Mouse (Mus musculus): ENCODE data around the gene Ppcdc. TPM values are rescaled to one million over a fixed set of nuclear protein-coding genes. Genes with fewer than 3 reads are reported as not detected.

Ppcdc gene
- total RNA-seq (2017), result 19.8 to 46.2 TPM (median 27.2 TPM) in 3 replicates

DNA sequence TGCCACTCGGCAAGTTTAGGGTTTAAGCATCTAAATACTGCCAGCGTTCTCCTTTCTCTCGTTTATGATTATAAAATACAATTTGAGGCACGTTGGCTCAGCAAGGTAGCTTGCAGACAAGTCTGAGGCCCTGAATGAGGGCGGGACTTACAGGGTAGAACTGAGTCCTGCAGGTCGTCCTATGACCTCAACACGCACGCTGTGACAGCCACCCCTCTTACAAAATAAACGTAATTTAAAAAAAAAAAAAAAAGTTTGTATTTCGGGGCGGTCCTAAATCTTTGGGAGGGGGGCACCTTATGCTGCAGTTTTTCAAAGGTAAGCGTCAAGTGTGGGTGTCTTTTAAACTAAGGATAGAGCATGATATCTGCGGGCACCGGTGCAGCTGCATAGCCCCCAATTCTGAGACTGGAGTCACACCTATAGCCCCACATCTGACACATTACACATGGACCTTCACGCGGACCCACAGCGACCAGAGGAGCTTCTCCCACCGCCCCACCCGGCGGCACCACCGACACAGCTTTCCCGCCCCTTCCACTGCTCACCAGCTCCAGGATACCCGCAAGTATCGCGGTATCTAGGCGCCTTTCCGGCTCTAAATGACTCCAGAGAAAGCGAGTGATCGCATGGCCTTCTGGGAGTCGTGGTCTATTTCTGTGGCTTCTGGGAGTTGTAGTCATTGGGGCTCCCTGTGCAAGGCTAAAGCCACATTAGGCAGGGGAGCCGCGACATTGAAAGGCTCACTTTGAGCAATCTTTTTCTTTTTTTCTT lies at the start of gene Ppcdc:
Gene Ppcdc (minus strand): TSS at position 603 of the 774 bp plus-strand sequence.
- peak; percentile 97 for ATAC-seq (replicated peaks; ENCODE audit: insufficient number of reproducible peaks, low FRiP score, low TSS enrichment, poor library complexity, severe bottlenecking)

DNA sequence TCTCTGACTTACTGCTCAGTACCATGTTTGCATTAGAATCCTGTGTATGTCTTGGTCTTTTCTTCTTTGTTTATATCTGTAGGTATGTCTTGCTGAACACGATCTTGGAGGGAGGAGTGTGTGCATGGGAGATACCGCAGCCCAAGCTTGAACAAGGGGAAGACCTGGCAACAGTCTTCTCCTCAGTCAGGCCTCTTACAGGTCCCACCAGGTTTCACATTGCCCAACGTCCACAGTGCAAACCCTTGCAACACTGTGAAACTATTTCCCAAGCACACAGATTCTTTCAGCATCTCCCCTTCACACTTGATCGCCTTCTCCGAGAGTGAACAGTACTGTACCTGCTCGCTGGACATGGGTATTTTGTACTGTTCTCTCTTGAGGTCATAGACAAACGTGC lies 47.9 kb upstream of the Ppcdc start:
- ATAC-seq (replicated peaks; ENCODE audit: insufficient number of reproducible peaks, low FRiP score, low TSS enrichment, poor library complexity, severe bottlenecking), result no peak

DNA sequence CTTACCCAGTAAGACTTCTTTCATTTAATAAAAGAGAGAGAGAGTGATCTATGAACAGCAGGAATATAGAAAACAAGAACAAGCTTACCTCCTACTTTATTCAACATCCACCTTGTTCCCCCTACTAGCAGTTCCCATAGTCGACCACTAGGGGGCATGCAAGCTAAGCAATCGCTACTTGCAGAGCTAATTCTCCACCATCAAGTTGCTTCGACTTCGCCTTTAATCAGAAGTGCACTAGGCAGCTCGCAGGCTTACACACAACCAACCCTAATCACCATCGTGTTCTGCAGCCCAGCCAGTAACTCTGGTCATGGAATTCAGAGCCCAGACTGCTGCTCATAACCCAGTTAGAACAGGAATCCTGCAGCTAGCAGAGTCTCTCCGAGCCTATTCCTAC lies 45.9 kb upstream of the Ppcdc start:
- ATAC-seq (replicated peaks; ENCODE audit: insufficient number of reproducible peaks, low FRiP score, low TSS enrichment, poor library complexity, severe bottlenecking), result peak; percentile 63; the same call in 1 of the 2 replicates

DNA sequence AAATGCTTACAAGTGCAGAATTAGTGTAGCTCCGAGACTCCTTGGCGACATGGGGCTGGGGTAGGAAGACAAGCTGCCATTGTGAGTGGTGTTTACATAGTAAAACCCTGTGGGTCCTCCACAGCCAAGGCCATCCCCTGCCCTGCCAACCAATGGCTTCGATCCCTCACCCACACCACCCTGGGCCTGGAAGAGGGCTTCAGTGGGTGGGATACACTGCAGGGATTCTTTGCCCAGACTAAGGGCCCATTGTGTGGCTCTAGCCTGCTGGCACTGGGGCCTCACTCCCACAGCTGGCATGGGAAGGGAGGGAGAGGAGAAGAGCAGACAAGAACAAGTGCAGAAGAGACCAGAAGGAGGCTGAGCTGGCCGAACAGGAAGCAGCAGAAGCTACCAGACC lies 29.0 kb upstream of the Ppcdc start:
- no peak for ATAC-seq (replicated peaks; ENCODE audit: insufficient number of reproducible peaks, low FRiP score, low TSS enrichment, poor library complexity, severe bottlenecking)

DNA sequence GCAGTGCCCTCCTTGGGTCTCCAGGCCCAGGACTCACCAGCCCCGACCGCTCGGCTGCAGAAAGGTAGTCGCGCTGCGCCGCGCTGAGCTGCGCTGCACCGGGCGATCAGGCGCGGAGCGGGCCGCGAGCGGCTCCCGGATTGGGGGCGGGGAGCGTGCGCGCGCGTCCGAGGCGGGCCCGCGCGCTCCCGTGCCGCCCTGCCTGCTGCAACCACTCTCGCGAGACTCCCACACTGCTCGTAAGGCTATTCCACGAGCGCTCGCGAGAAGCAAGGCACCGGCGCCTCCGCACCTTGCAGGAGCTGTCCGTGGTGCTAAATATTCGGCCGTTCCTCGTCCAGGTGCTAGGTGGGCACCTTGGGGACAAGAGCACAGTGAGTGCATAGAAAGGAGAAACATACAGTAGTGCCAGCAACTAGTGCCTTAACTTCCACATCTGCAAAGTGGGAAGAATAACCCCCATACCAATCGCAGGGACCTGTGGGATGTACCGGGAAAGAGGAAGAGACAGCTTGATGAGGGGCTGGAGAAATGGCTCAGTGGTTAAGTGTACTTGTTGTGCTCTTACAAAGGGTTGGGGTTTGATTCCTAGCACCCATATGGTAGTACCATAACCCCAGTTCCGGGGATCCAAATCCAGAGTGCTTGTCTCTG lies 28.1 kb upstream of the Ppcdc start, which contains the start of gene Scamp5:
Gene Scamp5 (minus strand): TSS at position 165 of the 654 bp plus-strand sequence.
- ATAC-seq (replicated peaks; ENCODE audit: insufficient number of reproducible peaks, low FRiP score, low TSS enrichment, poor library complexity, severe bottlenecking), result peak; percentile 55; the same call in 1 of the 2 replicates

DNA sequence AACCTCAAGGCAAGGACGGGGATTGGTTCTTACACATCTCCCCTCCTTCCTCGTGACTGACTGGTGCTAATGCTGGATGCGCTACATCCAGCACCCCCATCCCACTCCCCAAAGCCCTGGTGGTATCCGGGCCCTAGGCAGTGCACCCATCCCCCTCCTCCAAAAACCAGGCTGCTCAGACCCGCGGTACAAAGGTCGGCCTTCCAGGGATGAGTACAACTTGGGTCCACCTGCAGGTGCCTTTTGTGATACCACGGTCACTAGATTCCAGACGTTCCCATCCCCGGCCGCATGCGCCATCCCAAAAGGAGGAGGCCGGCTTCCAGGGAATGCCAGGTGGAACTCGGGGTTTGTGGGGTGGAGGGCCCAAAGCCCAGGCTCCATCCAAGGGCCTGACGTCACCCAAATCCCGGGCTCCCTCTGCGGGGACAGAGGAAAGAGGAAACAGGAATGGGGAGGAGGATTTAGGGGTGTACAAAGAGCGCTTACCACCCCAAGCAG lies 27.4 kb upstream of the Ppcdc start:
- ATAC-seq (replicated peaks; ENCODE audit: insufficient number of reproducible peaks, low FRiP score, low TSS enrichment, poor library complexity, severe bottlenecking), result no peak

DNA sequence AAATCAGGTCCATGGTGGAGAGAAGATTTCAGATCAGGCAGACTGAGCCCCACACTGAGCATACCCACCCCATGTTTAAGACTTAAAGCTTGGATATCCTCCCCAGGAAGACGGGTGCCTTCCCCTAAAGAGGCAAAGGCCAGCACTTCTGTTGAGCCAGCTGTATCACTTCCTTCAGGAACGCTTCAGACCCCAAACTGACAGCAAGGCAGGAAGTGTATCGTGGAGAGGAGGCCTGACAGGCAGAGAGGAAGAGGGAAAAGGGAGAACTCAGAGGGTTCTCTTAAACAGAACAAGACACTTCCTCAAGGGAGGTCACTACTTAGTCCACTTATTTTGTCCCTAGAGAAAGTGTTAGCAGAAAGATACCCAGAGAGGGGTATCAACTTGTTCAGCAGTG lies 26.2 kb upstream of the Ppcdc start:
- no peak for ATAC-seq (replicated peaks; ENCODE audit: insufficient number of reproducible peaks, low FRiP score, low TSS enrichment, poor library complexity, severe bottlenecking)

DNA sequence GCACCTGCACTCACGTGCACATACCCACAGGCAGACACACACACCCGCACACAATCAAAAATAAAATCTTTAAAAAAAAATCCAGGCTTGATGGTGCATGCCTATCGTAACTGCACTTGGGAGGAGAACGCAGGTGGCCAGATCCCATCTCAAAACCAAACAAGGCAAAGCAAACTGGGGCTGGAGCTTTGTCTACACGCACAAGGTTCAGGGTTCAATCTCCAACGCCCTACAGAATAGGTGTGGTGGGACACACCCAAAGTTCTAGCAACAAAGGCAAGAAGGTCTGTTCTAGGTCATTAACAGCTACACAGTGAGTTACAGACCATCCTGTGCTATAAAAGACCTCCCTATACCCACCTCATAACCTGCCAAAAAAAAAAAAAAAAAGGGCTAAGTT lies 22.9 kb upstream of the Ppcdc start:
- no peak for ATAC-seq (replicated peaks; ENCODE audit: insufficient number of reproducible peaks, low FRiP score, low TSS enrichment, poor library complexity, severe bottlenecking)

DNA sequence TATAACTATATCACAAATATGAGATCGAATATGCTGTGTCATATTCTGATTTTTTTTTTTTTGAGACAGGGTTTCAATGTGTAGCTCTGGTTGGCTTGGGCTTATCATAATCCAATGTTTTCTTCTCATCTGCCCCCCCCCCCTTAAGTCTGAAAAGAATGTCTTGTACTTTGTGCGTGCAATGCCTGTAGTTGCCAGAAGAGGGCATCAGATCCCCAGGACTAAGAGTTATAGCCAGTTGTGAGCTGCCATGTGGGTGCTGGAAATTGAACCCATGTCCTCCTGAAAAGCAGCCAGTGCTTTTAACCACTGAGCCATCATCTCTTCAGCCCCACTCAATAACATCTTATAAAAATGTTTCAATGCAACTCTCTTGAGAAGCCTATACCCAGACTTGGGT lies 19.8 kb upstream of the Ppcdc start:
- no peak for ATAC-seq (replicated peaks; ENCODE audit: insufficient number of reproducible peaks, low FRiP score, low TSS enrichment, poor library complexity, severe bottlenecking)

DNA sequence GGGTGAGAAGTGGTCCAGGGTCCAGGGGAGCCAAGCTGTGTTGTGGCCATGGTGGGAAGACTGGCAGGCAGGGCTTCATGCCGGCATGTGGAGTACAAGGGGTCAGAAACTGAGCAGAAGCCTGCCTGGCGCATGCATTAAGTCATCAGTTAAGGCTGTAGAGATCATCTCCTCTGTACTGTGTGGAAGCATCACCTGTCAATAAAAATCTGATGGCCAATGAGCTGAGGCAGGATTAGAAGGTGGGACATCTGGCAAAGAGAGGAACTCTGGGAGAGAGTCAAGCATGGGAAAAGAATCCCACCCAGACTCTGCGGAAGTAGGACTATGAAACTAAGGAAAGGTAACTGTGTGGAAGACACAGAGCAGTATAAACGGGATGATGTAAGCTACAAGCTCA lies 13.6 kb upstream of the Ppcdc start:
- ATAC-seq (replicated peaks; ENCODE audit: insufficient number of reproducible peaks, low FRiP score, low TSS enrichment, poor library complexity, severe bottlenecking), result no peak

DNA sequence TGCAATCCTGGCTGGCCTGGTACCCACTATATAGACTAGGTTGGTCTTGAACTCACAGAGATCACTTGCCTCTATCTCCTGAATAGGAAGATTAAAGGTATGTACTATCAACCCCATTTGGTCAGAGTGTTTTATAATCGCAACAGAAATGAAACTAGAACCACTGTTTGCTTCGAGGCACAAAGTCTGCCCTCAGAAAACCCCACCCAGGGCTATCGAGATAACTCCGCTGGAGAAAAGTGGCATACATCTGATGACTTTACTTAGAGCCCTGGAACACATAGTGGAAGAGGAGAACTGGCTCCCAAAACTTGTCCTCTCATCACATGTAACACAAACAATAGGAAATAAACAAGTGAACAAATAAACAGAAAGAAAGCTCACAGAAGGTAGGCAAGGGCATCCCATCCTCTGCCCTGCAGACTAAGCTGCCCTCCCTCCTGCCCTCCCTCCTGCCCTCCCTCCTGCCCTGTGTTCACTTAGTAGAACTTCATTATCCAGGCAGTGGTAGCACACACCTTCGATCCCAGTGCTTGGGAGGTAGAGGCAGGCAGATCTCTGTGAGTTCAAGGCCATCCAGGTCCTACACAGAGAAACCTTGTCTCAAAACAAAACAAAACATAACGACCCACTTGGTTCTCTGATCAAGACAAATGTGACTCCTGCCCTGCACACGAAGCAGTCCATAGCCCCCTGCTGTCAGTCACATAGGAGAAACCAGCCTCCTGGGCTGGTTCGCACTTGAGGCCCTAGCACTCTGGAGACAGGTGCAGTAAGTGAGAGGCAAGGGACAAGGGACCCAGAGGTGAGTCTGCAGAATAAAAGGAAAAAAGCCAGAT lies 12.9 kb upstream of the Ppcdc start:
- no peak for ATAC-seq (replicated peaks; ENCODE audit: insufficient number of reproducible peaks, low FRiP score, low TSS enrichment, poor library complexity, severe bottlenecking)

DNA sequence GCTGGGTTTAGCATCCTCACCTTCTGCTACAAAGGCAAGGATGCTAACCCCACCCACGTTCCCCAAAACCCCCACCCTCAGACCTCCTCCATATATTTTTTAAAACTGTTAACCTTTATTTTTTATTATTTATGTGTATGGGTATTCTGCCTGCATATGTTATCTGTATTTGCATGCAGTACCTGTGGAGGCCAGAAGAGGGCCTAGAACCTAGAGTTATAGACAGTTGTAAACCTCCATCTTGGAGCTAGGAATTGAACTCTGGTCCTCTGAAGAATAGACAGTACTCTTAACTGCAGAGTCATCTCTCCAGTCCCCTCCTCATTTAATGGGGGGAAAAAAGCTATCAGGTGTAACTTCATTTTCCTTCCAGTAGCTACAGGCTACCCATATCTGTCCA lies 9.8 kb upstream of the Ppcdc start:
- no peak for ATAC-seq (replicated peaks; ENCODE audit: insufficient number of reproducible peaks, low FRiP score, low TSS enrichment, poor library complexity, severe bottlenecking)

DNA sequence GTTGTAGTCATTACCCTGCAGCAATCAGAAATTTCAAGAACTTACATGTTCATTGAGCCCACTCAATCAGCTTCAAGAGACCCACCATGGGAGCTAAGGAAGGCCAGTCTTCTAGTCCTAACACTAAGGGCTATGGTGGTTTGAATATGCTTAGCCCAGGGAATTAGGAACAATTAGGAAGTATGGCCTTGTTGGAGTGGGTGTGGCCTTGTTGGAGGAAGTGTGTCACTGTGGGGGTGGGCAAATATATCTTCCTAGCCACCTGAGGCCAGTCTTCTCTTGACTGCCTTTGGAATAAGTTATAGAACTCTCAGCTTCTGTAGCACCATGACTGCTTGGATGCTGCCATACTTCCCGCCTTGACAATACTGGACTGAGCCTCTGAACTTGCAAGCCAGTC lies 696 bp upstream of the Ppcdc start:
- ATAC-seq (replicated peaks; ENCODE audit: insufficient number of reproducible peaks, low FRiP score, low TSS enrichment, poor library complexity, severe bottlenecking), result no peak

DNA sequence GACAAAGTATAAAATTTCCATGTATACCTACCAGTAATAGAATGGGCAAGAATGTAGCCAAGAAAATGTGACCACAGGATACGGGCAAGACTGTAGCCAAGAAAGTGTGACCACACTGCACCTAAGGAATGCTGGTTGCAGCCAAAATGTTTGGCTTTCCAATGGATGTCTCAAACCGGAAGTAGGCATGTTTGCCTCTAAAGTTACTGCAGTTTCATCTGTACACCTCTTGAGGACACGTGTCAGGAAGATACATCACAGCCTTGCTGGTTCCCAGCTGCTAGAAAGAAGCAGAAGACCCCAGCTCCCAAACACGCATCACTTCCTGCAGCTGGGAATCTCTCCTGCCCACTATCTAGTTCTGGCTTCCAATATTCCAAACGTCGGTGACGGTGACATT lies 841 bp downstream of the Ppcdc start:
- no peak for ATAC-seq (replicated peaks; ENCODE audit: insufficient number of reproducible peaks, low FRiP score, low TSS enrichment, poor library complexity, severe bottlenecking)

DNA sequence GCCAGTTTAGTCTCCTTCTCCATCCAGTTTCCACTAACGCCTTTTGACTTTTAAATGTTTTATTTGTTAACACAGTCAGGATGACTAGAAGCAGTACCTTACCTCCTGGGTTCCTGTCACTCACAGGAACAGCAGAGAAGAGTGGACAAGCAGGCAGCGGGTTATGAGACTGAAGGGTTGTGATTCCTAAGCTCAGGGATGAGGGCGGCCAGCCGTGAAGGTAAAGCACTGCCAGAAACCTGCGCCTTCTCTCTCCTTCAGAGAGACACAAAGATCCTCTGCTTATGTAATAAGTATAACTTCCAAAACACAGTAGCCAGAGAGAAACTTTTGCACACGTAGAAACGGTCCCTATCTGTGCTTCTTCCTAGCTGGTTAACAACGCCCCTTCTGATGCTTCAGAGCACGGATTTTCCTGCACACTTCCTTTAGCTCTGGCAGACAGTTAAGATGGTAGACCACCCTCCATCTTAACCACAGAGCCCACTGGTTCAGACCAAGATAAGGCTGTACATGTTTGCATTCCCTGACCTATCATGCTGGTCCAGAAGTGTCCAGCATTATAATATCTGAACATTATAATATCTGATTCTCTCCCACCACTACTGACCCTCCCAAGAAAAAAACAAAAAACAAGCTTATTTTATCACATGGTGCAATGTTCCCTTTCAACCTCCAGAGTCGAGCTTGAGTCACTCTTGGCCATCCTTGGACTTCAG lies 1.9 kb downstream of the Ppcdc start:
- no peak for ATAC-seq (replicated peaks; ENCODE audit: insufficient number of reproducible peaks, low FRiP score, low TSS enrichment, poor library complexity, severe bottlenecking)

DNA sequence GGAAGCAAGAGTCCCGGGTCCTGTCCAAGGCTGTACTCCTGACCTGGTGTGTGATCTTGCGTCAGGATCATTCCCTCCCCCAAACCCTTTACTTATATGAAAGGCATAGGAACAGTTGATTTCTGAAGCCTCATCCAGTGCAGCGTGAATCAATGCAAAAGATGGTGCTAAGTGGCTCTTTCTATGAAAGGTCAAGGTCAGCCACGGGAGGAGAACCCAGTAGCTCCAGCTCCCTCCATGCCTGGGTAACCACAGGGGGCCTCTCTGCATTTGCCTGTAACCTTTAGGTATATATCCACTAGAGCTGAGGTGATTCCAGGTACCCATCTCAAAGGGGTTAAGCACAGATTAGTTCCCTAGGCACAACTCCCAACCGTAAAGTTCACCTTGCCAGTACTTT lies 3.8 kb downstream of the Ppcdc start:
- ATAC-seq (replicated peaks; ENCODE audit: insufficient number of reproducible peaks, low FRiP score, low TSS enrichment, poor library complexity, severe bottlenecking), result no peak

DNA sequence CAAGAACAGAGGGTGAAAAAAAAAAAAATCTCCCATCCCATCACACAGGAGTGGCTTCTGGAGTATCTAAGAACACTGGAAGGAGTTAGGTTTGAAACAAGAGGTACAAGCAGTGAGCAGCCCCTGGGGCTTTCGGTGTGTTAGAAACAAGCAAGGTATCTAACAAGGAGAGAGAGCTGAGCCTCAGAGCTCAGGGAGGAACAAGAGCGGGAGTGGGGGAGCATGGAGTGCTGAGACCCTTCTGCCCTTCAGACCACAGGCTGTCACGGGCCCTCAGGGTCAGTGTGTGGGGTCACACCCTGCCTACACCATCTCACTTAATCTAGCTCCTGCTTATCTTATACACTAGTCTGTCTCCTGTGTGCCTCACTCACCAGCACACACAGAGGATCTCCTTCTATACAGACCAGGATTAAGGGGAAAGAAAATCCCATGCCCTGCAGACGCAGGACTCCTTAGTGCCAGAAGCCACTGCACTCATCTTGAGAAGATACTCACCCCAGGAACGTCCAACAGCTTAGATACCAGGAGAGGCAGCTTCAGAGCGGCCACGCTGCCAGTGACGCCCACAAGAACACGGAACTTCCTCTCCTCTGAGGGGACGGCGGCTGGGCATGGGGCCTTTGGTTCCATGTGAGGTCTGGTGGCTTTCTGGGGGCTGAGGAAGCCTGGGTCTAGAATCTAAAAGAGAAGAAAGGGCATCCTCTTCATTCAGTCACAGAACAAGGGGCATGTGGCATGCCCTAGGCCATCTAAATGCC lies 5.3 kb downstream of the Ppcdc start:
- no peak for ATAC-seq (replicated peaks; ENCODE audit: insufficient number of reproducible peaks, low FRiP score, low TSS enrichment, poor library complexity, severe bottlenecking)

Data from monocyte, adult 5-6 weeks (primary cell).